Mouse (Mus musculus) bone marrow, adult 2 months (tissue): ENCODE data around the gene Zfp580. TPM values are rescaled to one million over a fixed set of nuclear protein-coding genes. Genes with fewer than 3 reads are reported as not detected.
"Not testable (repeated sequence)": the region's sequence is repeated elsewhere in the genome, so short reads cannot be mapped to it uniquely, and the experiment has no call there.

ENCODE experiments used
- H3K27ac ChIP-seq: fragments of 200-500 bp; 2 replicates; pipeline ENCODE4 v1.5.1; 2012; ENCODE audit warnings: low read depth, mild to moderate bottlenecking, control low read depth, inconsistent platforms, low read length; ENCODE audit not compliant: control insufficient read depth, poor library complexity, insufficient read depth
- H3K4me1 ChIP-seq: fragments of 200-500 bp; 2 replicates; pipeline ENCODE4 v1.6.1; 2011; ENCODE audit warnings: low read length; ENCODE audit not compliant: control insufficient read depth, insufficient read depth
- H3K4me3 ChIP-seq: fragments of 200-500 bp; replicated peaks from 2 replicates; pipeline ENCODE3; 2011; ENCODE audit warnings: mild to moderate bottlenecking, low read depth, low read length, control low read depth; ENCODE audit not compliant: control insufficient read depth
- CTCF ChIP-seq: fragments of 200-500 bp; IDR thresholded peaks from 2 replicates; pipeline ENCODE4 v1.5.1; 2011; ENCODE audit warnings: low read length, control low read depth; ENCODE audit not compliant: control insufficient read depth, insufficient read depth
- POLR2A ChIP-seq: fragments of 200-500 bp; IDR thresholded peaks from 2 replicates; pipeline ENCODE4 v1.6.1; 2011; ENCODE audit warnings: low read depth, mild to moderate bottlenecking, control low read depth, low read length, borderline replicate concordance; ENCODE audit not compliant: control insufficient read depth
- WGBS: fragments of 180-500 bp; shearing (Covaris S2); methylation state at CpG from one replicate; pipeline ENCODE4 v1.1.7; 2018; 5-methylcytosine and 5-hydroxymethylcytosine counted together
- polyA plus RNA-seq: library from polyadenylated mRNA; stranded (reverse); fragments of >200 nt; gene quantifications from 2 replicates; pipeline ENCODE4 v1.2.4, GENCODE M21; 2011; ENCODE audit warnings: low replicate concordance; ENCODE audit not compliant: missing spikeins, insufficient read depth, insufficient read length

Gene Zfp580
- polyA plus RNA-seq, result 2.7 and 4.6 TPM in 2 replicates

- no peaks in the 10 kb centered on the region for H3K4me1 ChIP-seq
- WGBS, result 2% methylated on average over 64 of the region's 65 CpGs
- no peak within 1 kb of the TSS for H3K27ac ChIP-seq
- TF ChIP-seq CTCF, result no peak
- no peak for TF ChIP-seq POLR2A
- peak within 1 kb of the TSS; percentile 21 for H3K4me3 ChIP-seq
Observed at GRCm38 (mm10) chr7:5051193-5052192, at the start of gene Zfp580. Gene Zfp580 (plus strand): TSS chr7:5051538.

GRCm38 (mm10) chr7:5002876-5003275, 48.5 kb upstream of the Zfp580 start:
- not testable (repeated sequence) for H3K4me3 ChIP-seq, H3K4me1 ChIP-seq, H3K27ac ChIP-seq
- WGBS, result 80% methylated on average over 8 of the region's 8 CpGs

GRCm38 (mm10) chr7:5008229-5008628, 43.1 kb upstream of the Zfp580 start:
- WGBS, result 93% methylated on average over 26 of the region's 26 CpGs
- H3K4me1 ChIP-seq, result no peaks in the 10 kb centered on the region
- no peak for TF ChIP-seq CTCF
- TF ChIP-seq POLR2A, result no peak

GRCm38 (mm10) chr7:5012681-5013513, 38.4 kb upstream of the Zfp580 start:
- Histone ChIP-seq H3K4me1 (no peaks in the 10 kb centered on the region; the same call in 1 of the 2 replicates), H3K4me3 (peak overlapping the region; percentile 3), H3K27ac (peak overlapping the region; percentile 47; the same call in 1 of the 2 replicates)
- TF ChIP-seq POLR2A, result no peak
- no peak for TF ChIP-seq CTCF
- whole genome bisulfite sequencing, result 77% methylated on average over 27 of the region's 27 CpGs

More at GRCm38 (mm10) chr7:5008229-5008628, 43.1 kb upstream of the Zfp580 start:
- Histone ChIP-seq H3K4me3 (no peak overlapping the region), H3K27ac (no peak overlapping the region)

- under 1% methylated on average over 42 of the region's 42 CpGs for WGBS
Observed at GRCm38 (mm10) chr7:5014251-5015117, 36.9 kb upstream of the Zfp580 start, which contains the start of the genes Zfp524 and Fiz1. Gene Zfp524 (plus strand): TSS chr7:5014415. Gene Fiz1 (minus strand): TSS chr7:5014697.

GRCm38 (mm10) chr7:5015118-5016001, 36.0 kb upstream of the Zfp580 start, which contains the start of gene Gm44973:
Gene Gm44973 (plus strand): TSS chr7:5015496.
- Histone ChIP-seq H3K4me1 (no peaks in the 10 kb centered on the region; the same call in 1 of the 2 replicates), H3K27ac (peak within 1 kb of the TSS; percentile 100), H3K4me3 (peak within 1 kb of the TSS; percentile 98)
- peak; percentile 37; the same call in 1 of the 2 replicates for TF ChIP-seq POLR2A
- no peak for TF ChIP-seq CTCF
- WGBS, result under 1% methylated on average over 74 of the region's 76 CpGs

More at GRCm38 (mm10) chr7:5014251-5015117, 36.9 kb upstream of the Zfp580 start, which contains the start of the genes Zfp524 and Fiz1:
- TF ChIP-seq CTCF, result no peak
- no peak for TF ChIP-seq POLR2A
- no peaks in the 10 kb centered on the region; the same call in 1 of the 2 replicates for H3K4me1 ChIP-seq
- peak within 1 kb of the TSS; percentile 100 for H3K27ac ChIP-seq
- H3K4me3 ChIP-seq, result peak within 1 kb of the TSS; percentile 98

- TF ChIP-seq CTCF, result no peak
- TF ChIP-seq POLR2A, result no peak
- no peaks in the 10 kb centered on the region; the same call in 1 of the 2 replicates for H3K4me1 ChIP-seq
- H3K27ac ChIP-seq, result peak overlapping the region; percentile 100
- H3K4me3 ChIP-seq, result peak overlapping the region; percentile 98
- WGBS, result 36% methylated on average over 3 of the region's 3 CpGs
Observed at GRCm38 (mm10) chr7:5016057-5016456, 35.3 kb upstream of the Zfp580 start.
